Mouse (Mus musculus) spleen, postnatal 14 days (tissue): Measurements from ENCODE around the gene Bace2.

ENCODE experiments used
- DNase-seq, 2 experiments: peaks; one replicate each; pipeline ENCODE4 v3.0.0; 2021 to 2022; ENCODE audit warnings: low spot score in 2 of 2

The Bace2 gene

GRCm38 (mm10) chr16:97401741-97402140 is 45.2 kb downstream of the Bace2 start:
- DNase-seq, result no peak

- DNase-seq, result no peak
These were observed 45.8 kb downstream of the Bace2 start for GRCm38 (mm10) chr16:97402213-97402785.

GRCm38 (mm10) chr16:97405476-97406012 is 49.0 kb downstream of the Bace2 start:
- DNase-seq, result no peak

- no peak for DNase-seq
These were observed 61.5 kb downstream of the Bace2 start for GRCm38 (mm10) chr16:97417896-97418542.

DNA sequence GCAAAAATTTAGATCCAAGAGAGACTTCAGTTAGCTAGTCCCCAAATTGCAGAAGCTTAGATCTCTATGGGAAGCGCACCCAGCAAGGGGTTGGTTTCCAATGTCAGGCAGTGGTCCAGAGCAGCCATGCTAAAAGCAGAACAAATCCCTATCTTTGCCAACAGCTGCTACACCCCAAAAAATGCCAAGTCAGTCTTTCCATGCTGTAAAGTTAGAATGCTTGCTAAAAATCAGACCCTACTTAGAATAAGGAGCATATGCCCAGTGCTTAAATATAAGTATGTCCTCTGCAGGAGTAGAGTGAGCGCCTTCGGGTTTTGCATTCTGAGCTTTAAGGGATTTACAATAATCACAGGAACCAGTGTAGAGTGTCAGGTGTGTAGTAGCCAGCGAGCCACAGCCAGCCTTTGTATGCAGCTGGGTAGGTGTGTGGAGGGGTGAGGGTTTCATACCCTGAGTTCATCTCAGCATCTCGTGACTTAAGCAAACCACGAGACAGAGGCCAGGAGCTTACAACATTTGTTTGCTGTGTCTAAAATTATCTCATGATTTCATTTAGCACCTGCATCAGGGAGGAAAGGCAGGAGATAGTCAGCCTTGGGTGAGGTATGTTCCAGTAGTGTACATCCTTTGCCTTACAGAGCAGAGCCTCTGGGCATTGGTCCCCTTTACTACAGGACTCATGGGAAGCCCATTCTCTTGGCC is 62.4 kb downstream of the Bace2 start:
- DNase-seq, result no peak

DNA sequence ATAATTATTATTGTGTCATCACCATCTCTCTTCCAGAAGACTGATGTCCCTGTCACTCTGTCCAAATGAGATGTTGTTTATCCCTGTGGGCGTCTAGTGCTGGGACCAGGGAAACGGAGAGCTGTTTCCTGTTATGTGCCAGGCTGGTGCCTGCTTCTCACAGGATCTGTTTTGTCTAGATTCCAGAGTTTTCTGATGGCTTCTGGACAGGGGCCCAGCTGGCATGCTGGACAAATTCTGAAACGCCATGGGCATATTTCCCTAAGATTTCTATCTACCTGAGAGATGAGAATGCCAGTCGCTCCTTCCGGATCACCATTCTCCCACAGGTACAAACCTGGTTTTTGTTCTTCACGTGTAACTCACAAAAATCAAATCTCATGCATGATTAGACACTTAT is 65.1 kb downstream of the Bace2 start:
- DNase-seq, result no peak

DNA sequence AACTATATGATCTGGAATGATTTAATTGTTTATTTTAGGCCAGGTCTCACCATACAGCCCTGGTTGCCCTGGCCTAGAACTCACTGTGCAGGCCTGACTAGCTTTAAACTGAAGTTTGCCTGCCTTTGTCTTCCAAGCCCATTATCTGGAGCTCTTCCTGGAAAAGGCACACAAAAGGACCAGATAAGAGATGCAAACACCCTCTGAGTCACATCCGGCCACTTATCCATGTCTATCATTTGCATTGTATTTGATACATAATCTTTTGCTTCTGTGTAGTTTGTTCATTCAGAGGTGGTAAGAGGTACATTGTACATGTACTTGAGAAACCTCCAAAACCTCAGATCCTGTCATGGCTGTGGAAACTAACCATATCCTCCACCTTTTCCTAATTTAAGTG is 67.1 kb downstream of the Bace2 start:
- no peak for DNase-seq

- no peak for DNase-seq
These were observed 71.5 kb downstream of the Bace2 start for GRCm38 (mm10) chr16:97428026-97428425.

DNA sequence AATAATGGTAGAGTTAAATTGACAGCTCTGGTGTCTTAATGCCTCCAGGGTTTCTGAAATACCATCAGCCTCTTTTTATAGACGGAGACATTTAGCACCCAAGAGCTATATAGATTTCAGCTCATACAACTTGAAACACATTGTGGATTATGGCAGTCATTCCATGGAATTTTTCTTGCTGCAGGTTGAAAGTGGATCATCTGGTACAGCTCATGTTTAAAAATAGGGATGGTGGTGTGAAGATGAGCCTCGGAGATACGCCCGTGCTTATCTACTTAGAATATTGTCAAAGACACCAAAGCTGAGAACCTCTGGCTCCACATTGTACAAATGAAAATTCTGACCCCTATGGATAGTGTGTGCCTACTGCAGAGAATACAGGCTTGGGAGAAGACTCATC is 73.5 kb downstream of the Bace2 start:
- no peak for DNase-seq

- DNase-seq, result no peak
These were observed 74.8 kb downstream of the Bace2 start for GRCm38 (mm10) chr16:97431328-97431727.

DNA sequence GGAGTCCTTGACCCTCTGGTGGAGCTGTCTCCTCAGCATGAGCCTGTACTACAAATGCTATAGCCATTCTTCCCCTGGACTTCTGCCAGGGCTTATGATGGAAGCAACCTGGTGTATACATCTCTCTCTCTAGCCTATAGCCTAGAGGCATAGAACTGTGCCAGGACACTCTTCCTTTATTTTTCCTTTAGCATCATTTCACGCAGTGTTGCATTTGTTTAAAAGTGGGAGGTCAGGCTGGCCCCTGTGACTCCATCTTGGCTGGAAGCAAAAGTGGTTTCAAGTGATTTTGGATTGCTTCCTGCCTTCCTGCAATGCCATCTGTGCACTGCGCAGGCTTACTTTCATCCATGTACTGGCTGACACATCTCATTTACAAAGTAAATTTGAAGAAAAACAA is 77.7 kb downstream of the Bace2 start:
- no peak for DNase-seq

GRCm38 (mm10) chr16:97437448-97438056 is 81.0 kb downstream of the Bace2 start:
- no peak for DNase-seq

- DNase-seq, result no peak
These were observed 81.6 kb downstream of the Bace2 start for GRCm38 (mm10) chr16:97438191-97438590.

- no peak for DNase-seq
These were observed 85.4 kb downstream of the Bace2 start for GRCm38 (mm10) chr16:97441967-97442366.

GRCm38 (mm10) chr16:97443670-97444263 is 87.2 kb downstream of the Bace2 start:
- DNase-seq, result no peak

DNA sequence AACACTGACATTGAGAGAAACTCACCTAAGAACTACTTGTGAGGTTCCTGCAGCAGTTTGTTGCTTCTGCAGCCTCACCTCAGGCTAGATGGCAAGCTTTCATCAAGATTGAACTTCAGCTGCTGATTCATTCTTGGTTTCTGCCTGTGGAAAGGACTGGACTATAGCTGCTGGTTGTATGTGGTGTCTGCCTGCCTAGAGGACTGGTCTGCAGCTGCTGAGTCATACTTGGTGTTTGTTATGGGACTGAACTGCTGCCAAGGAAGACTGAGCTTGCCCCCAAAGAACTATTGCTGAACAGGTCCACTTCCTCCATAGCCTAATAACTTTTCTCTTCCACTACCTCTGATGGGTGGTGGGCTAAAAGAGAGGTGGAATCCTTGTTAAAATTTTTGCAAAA is 90.8 kb downstream of the Bace2 start:
- DNase-seq, result no peak

DNA sequence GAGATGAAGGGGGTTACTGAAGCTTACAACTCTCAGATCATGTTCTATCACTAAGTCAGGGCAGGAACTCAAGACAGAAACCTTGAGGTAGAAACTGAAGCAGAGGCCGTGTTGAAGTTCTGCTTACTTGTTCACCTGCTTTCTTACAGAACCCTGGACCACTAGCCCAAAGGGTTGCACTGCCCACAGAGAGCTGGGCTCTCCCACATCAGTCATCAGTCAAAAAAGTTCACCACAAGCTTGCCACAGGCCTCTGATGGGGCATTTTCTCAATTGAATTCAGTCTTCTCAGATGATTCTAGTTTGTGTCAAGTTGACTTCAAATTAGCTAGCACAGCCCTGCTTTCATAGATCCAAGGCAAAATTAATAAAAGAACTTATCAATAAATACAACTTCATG is 103.3 kb downstream of the Bace2 start:
- no peak for DNase-seq

- no peak for DNase-seq
These were observed 104.7 kb downstream of the Bace2 start for GRCm38 (mm10) chr16:97461271-97461670.

DNA sequence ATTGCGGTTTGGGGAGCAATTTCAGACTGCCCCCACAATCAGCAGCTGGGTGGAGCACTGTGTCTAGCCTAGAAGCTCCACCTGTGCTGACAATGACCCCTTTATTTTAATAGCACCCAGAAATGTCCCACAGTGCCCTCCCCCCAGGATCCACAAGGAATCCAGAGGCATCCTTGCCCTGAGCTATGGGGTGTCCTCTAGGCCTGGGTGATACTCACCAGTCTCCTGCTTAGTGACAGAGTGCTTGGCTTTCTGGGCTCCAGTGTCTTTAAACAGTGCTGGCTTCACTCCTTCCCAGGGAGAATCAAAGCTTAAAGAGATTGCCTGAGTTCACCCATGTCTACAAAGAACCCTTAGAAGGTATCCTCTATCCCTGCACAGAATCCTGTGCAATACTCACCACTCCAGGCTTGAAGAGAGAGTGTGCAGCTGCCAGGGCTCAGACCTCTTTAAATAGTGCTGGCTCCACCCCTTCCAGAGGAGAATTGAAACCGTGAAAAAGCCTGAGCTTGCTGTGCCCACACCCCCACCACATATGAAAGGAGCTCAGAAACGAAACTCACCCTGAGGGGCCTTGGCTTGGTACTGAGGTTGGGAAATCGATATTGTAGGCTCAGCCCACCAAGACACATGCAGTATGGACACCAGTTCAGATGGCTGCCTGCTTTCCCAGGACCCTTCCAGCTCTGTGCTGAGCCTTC is 106.1 kb downstream of the Bace2 start, which contains the start of gene Mx1:
Mx1 (minus strand) TSS at position 427 of the 701 bp plus-strand sequence.
- no peak for DNase-seq

- no peak for DNase-seq
These were observed 109.8 kb downstream of the Bace2 start for GRCm38 (mm10) chr16:97466182-97466957.

- DNase-seq, result no peak
These were observed 110.9 kb downstream of the Bace2 start for GRCm38 (mm10) chr16:97467472-97467871.
